Mouse (Mus musculus) embryonic facial prominence, embryonic 15.5 days (tissue): ENCODE results near the gene Usp18. TPM values are rescaled to one million over a fixed set of nuclear protein-coding genes. Genes with fewer than 3 reads are reported as not detected.

ENCODE experiments used
- ATAC-seq: fragments of 200-750 bp; cut with Nextera tagmentation; 2 replicates; pipeline ENCODE4 v1.8.0; 2017; ENCODE audit warnings: low read depth, moderate TSS enrichment; ENCODE audit not compliant: insufficient number of reproducible peaks, low FRiP score, low TSS enrichment
- H3K27ac ChIP-seq: fragments of 300-500 bp; sonication (generic); replicated peaks from 2 replicates; pipeline ENCODE4 v1.5.1; 2015; ENCODE audit warnings: mild to moderate bottlenecking, inconsistent platforms
- H3K27me3 ChIP-seq: fragments of 300-500 bp; sonication (generic); 2 replicates; pipeline ENCODE4 v1.6.1; 2015; ENCODE audit warnings: inconsistent platforms
- H3K36me3 ChIP-seq: fragments of 300-500 bp; sonication (generic); 2 replicates; pipeline ENCODE4 v1.6.1; 2015; ENCODE audit warnings: mild to moderate bottlenecking, inconsistent platforms
- H3K4me1 ChIP-seq: fragments of 300-500 bp; sonication (generic); 2 replicates; pipeline ENCODE4 v1.6.1; 2015; ENCODE audit warnings: inconsistent platforms
- H3K4me2 ChIP-seq: fragments of 300-500 bp; sonication (generic); replicated peaks from 2 replicates; pipeline ENCODE4 v1.6.1; 2015; ENCODE audit warnings: mild to moderate bottlenecking, inconsistent platforms
- H3K4me3 ChIP-seq: fragments of 300-500 bp; sonication (generic); replicated peaks from 2 replicates; pipeline ENCODE4 v1.5.1; 2015; ENCODE audit warnings: mild to moderate bottlenecking, inconsistent platforms
- H3K9ac ChIP-seq: fragments of 300-500 bp; sonication (generic); 2 replicates; pipeline ENCODE4 v1.6.1; 2015; ENCODE audit warnings: inconsistent platforms
- H3K9me3 ChIP-seq: fragments of 300-500 bp; sonication (generic); replicated peaks from 2 replicates; pipeline ENCODE4 v1.6.1; 2016; ENCODE audit warnings: inconsistent platforms
- WGBS: fragments of 180-500 bp; shearing (Covaris S2); methylation state at CpG from one replicate; pipeline ENCODE4 v1.1.7; 2015; 5-methylcytosine and 5-hydroxymethylcytosine counted together
- polyA plus RNA-seq: library from polyadenylated mRNA; unstranded; fragments of >200 nt; fragmentation: Nextera tagmentation; extraction: Ambion mirVana; gene quantifications from 2 replicates; pipeline ENCODE4 v1.2.1, GENCODE M21; 2015

Usp18 gene
- polyA plus RNA-seq, 1 experiment from 2014 or later: 5.3 TPM

GRCm38 (mm10) chr6:121226043-121226442 lies 19.7 kb upstream of the Usp18 start:
- no peaks in the 10 kb centered on the region for H3K4me1 ChIP-seq
- H3K27ac ChIP-seq: no peak overlapping the region
- 61% methylated on average over 4 of the region's 4 CpGs for WGBS
- no peaks in the 10 kb centered on the region for H3K36me3 ChIP-seq
- no peaks in the 10 kb centered on the region for H3K27me3 ChIP-seq
- H3K4me2 ChIP-seq: no peak overlapping the region
- H3K9me3 ChIP-seq: no peaks in the 10 kb centered on the region
- H3K9ac ChIP-seq: no peak overlapping the region
- ATAC-seq: no peak
- no peak overlapping the region for H3K4me3 ChIP-seq

GRCm38 (mm10) chr6:121226744-121227143 lies 19.0 kb upstream of the Usp18 start:
- WGBS: 76% methylated on average over 2 of the region's 2 CpGs
- no peak for ATAC-seq
- Histone ChIP-seq H3K4me3 (no peak overlapping the region), H3K4me1 (no peaks in the 10 kb centered on the region), H3K27me3 (no peaks in the 10 kb centered on the region), H3K36me3 (no peaks in the 10 kb centered on the region), H3K27ac (no peak overlapping the region), H3K4me2 (no peak overlapping the region), H3K9me3 (no peaks in the 10 kb centered on the region), H3K9ac (no peak overlapping the region)

DNA sequence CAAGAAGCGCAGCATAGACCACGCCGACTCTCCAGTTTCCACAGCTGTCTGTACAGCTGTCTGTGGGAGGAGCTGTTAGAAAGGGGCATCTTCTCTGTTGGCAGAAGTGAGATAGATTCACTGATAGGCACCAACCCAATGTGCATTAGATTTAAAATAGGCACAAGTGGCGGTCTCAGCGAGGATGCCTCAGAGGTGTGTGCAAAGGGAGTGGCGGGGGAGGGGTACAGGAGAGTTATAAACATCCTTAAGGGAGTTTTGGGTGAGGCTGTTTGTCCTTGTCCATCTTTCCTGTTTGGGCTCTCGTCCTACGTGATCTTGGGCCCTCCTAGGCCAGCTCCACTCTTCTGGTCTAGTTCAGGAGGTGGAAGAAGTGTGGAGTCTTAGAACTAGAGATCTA lies 17.3 kb upstream of the Usp18 start:
- 59% methylated on average over 8 of the region's 8 CpGs for WGBS
- H3K4me2 ChIP-seq: no peak overlapping the region
- H3K9me3 ChIP-seq: no peaks in the 10 kb centered on the region
- H3K27me3 ChIP-seq: no peaks in the 10 kb centered on the region
- H3K4me3 ChIP-seq: no peak overlapping the region
- no peaks in the 10 kb centered on the region for H3K4me1 ChIP-seq
- no peak overlapping the region for H3K27ac ChIP-seq
- no peaks in the 10 kb centered on the region for H3K36me3 ChIP-seq
- no peak overlapping the region for H3K9ac ChIP-seq
- no peak for ATAC-seq

GRCm38 (mm10) chr6:121232652-121233051 lies 13.1 kb upstream of the Usp18 start:
- WGBS: 47% methylated on average over 1 of the region's 1 CpGs
- no peak overlapping the region for H3K4me3 ChIP-seq
- no peaks in the 10 kb centered on the region for H3K9me3 ChIP-seq
- no peak overlapping the region for H3K27ac ChIP-seq
- no peak overlapping the region for H3K4me2 ChIP-seq
- H3K36me3 ChIP-seq: no peaks in the 10 kb centered on the region
- no peak for ATAC-seq
- H3K9ac ChIP-seq: no peak overlapping the region
- no peaks in the 10 kb centered on the region for H3K27me3 ChIP-seq
- H3K4me1 ChIP-seq: no peaks in the 10 kb centered on the region

- no peak for ATAC-seq
- H3K27me3 ChIP-seq: no peaks in the 10 kb centered on the region
- no peaks in the 10 kb centered on the region for H3K36me3 ChIP-seq
- H3K4me2 ChIP-seq: no peak overlapping the region
- no peak overlapping the region for H3K27ac ChIP-seq
- H3K4me3 ChIP-seq: no peak overlapping the region
- no peaks in the 10 kb centered on the region for H3K4me1 ChIP-seq
- H3K9ac ChIP-seq: no peak overlapping the region
- 87% methylated on average over 2 of the region's 2 CpGs for WGBS
- no peaks in the 10 kb centered on the region for H3K9me3 ChIP-seq
Observed at GRCm38 (mm10) chr6:121236386-121236785, 9.3 kb upstream of the Usp18 start.

DNA sequence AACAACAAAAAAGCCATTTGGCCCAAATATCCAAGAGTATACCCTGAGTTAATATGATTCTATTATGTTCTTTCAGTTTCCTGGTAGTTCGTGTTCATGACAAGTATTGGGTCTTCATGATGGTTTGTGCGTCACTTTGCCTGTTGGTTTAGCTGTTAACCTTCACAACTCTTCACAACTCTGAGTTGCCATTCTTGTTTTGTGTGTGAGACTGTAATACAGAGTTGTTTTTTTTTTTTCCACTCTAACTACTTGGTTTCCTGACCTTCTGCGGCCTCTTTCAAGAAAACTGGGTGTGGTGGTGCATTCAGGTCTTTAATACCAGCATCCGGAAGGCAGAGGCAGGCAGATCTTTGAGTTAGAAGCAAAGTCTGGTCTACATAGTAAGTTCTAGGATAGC lies 7.5 kb upstream of the Usp18 start:
- Histone ChIP-seq H3K27ac (no peak overlapping the region), H3K4me2 (no peak overlapping the region), H3K9me3 (no peaks in the 10 kb centered on the region), H3K4me3 (no peak overlapping the region), H3K36me3 (no peaks in the 10 kb centered on the region), H3K4me1 (no peaks in the 10 kb centered on the region), H3K27me3 (no peaks in the 10 kb centered on the region), H3K9ac (no peak overlapping the region)
- WGBS: 89% methylated on average over 4 of the region's 4 CpGs
- no peak for ATAC-seq

DNA sequence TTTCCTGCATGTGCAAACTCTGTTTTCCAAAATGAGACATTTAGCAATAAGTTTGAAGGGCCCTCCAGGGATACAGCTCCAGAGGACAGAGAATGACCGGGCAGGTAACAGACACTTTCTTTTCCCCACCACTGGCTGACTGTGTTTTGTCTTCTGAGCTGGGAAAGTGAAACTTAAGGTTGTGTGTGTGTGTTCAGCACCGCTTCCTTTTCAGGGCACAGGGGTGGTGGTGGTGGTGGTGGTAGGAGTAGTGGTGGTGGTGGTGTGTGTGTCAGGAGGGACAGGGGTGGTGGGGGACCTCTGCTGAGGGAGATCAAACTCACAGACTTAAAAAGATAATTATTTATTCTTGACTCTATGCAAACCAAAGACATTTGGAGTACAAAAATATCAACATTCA lies 3.9 kb upstream of the Usp18 start:
- Histone ChIP-seq H3K4me3 (no peak overlapping the region), H3K27me3 (peaks cover 6% of the 10 kb centered on the region; the same call in 1 of the 2 replicates), H3K27ac (no peak overlapping the region), H3K4me1 (0 out of 2 replicates have a peak, but pooled peaks cover 7% of the 10 kb centered on the region), H3K9ac (no peak overlapping the region), H3K9me3 (no peaks in the 10 kb centered on the region), H3K4me2 (no peak overlapping the region), H3K36me3 (no peaks in the 10 kb centered on the region)
- no peak for ATAC-seq
- whole genome bisulfite sequencing: 75% methylated on average over 2 of the region's 2 CpGs

GRCm38 (mm10) chr6:121243161-121243560 lies 2.5 kb upstream of the Usp18 start:
- ATAC-seq: no peak
- H3K27me3 ChIP-seq: peaks cover 6% of the 10 kb centered on the region; the same call in 1 of the 2 replicates
- H3K4me3 ChIP-seq: no peak overlapping the region
- 0 out of 2 replicates have a peak, but pooled peaks cover 7% of the 10 kb centered on the region for H3K4me1 ChIP-seq
- no peaks in the 10 kb centered on the region for H3K36me3 ChIP-seq
- no peaks in the 10 kb centered on the region for H3K9me3 ChIP-seq
- no peak overlapping the region for H3K9ac ChIP-seq
- no peak overlapping the region for H3K4me2 ChIP-seq
- H3K27ac ChIP-seq: no peak overlapping the region
- 48% methylated on average over 10 of the region's 10 CpGs for WGBS

DNA sequence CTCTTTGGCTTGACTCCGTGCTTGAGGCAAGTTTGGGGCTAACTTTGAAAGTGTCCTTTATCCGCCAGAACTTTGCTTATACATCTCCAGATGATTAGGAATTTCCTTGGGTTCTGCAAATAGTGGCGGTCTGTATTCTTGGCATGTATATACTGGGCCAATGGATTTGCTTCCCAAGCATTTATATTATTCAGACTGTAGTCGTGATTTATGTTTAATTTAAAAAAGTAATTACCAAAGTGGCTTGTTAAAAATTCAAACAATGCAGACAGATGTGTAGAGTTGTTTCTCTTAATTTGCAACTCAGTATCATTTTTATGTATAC lies 293 bp downstream of the Usp18 start:
- peak; percentile 11; the same call in 1 of the 2 replicates for ATAC-seq

DNA sequence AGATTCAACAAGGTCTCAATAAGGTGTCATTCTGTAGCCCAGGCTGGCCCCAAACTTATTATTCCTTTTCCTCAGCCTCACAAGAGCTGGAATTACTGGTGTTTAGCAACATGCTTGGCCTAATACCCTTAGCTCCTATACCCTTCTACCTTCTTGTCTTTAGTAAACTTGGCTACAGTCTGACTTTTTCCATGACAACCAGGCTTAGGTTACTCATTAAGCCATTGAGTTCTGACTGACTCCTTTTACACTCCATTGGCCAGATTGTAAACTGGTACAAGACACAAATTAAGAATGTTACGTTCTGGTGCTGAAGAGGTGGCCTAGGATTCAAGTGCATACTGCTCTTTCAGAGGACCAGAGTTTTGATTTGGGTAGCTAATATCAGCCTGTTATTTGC lies 4.7 kb downstream of the Usp18 start:
- Histone ChIP-seq H3K9ac (no peak overlapping the region), H3K27ac (no peak overlapping the region), H3K4me3 (no peak overlapping the region), H3K4me2 (no peak overlapping the region), H3K4me1 (0 out of 2 replicates have a peak, but pooled peaks cover 3% of the 10 kb centered on the region), H3K27me3 (no peaks in the 10 kb centered on the region), H3K9me3 (no peaks in the 10 kb centered on the region), H3K36me3 (no peaks in the 10 kb centered on the region)
- WGBS: 75% methylated on average over 1 of the region's 1 CpGs
- ATAC-seq: no peak

More for the DNA sequence above, 293 bp downstream of the Usp18 start:
- H3K4me3 ChIP-seq: peak overlapping the region; percentile 62
- peak overlapping the region; percentile 39 for H3K9ac ChIP-seq
- peaks cover 6% of the 10 kb centered on the region; the same call in 1 of the 2 replicates for H3K27me3 ChIP-seq
- H3K4me1 ChIP-seq: 0 out of 2 replicates have a peak, but pooled peaks cover 7% of the 10 kb centered on the region
- peak overlapping the region; percentile 56 for H3K4me2 ChIP-seq
- H3K36me3 ChIP-seq: no peaks in the 10 kb centered on the region
- 6% methylated on average over 4 of the region's 4 CpGs for WGBS
- no peak overlapping the region for H3K27ac ChIP-seq
- no peaks in the 10 kb centered on the region for H3K9me3 ChIP-seq

DNA sequence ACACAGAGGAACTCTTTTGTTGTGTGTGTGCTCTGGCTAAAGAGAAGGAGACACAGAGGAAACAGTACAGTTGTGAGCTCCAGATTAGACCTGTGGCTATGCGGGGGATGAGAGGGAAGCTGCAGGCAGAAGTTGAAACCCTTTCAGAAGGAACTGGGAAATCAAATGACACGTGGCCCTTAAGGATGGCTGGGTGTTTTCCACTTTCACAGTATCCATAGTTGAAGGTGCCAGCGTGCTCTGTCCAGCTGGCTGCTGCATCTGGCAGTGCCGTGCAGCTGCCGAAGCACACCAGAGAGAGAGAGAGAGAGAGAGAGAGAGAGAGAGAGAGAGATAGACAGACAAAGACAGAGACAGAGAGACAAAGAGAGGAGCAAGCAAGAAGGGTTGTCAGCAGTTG lies 5.5 kb downstream of the Usp18 start:
- no peaks in the 10 kb centered on the region for H3K27me3 ChIP-seq
- no peak overlapping the region for H3K9ac ChIP-seq
- WGBS: 67% methylated on average over 5 of the region's 5 CpGs
- no peaks in the 10 kb centered on the region for H3K4me1 ChIP-seq
- no peak overlapping the region for H3K4me3 ChIP-seq
- ATAC-seq: no peak
- no peaks in the 10 kb centered on the region for H3K36me3 ChIP-seq
- no peak overlapping the region for H3K27ac ChIP-seq
- no peaks in the 10 kb centered on the region for H3K9me3 ChIP-seq
- no peak overlapping the region for H3K4me2 ChIP-seq

- Histone ChIP-seq H3K27ac (no peak overlapping the region), H3K4me2 (no peak overlapping the region), H3K4me3 (no peak overlapping the region), H3K36me3 (no peaks in the 10 kb centered on the region), H3K9ac (no peak overlapping the region), H3K9me3 (no peaks in the 10 kb centered on the region), H3K4me1 (no peaks in the 10 kb centered on the region), H3K27me3 (no peaks in the 10 kb centered on the region)
- ATAC-seq: no peak
- 27% methylated on average over 9 of the region's 9 CpGs for WGBS
Observed at GRCm38 (mm10) chr6:121260548-121260947, 14.8 kb downstream of the Usp18 start.
